Mouse (Mus musculus) left cerebral cortex, postnatal 25 days (tissue): ENCODE results near the gene Tmem59l. TPM values are rescaled to one million over a fixed set of nuclear protein-coding genes. Genes with fewer than 3 reads are reported as not detected.

ENCODE experiments used
- DNase-seq, 2 experiments: peaks; one replicate each; pipeline ENCODE4 v3.0.0; 2022; ENCODE audit warnings: low spot score in 2 of 2, mixed read lengths in 1 of 2
- intact Hi-C: fragments of 180-260 bp; cut with DNase I; formaldehyde crosslinking; loops from one replicate; pipeline ENCODE4 v1.15.1; 2025
- total RNA-seq, 2 experiments: library from RNA; stranded (reverse); gene quantifications; 2 replicates each; pipeline ENCODE4 v1.2.3; 2021

Tmem59l gene
- total RNA-seq, 2 experiments from 2014 or later = 264 to 286 TPM

GRCm38 (mm10) chr8:70440246-70440645, 46.9 kb downstream of the Tmem59l start:
- intact Hi-C loops = no loop called here
- no peak for DNase-seq

- DNase-seq = no peak
- intact Hi-C loops = loop anchor here (1.0 kb wide), 1 partner anchor 22 kb away; no protein-coding TSS in a partner anchor
Measured at GRCm38 (mm10) chr8:70439848-70440179, 47.3 kb downstream of the Tmem59l start.

DNA sequence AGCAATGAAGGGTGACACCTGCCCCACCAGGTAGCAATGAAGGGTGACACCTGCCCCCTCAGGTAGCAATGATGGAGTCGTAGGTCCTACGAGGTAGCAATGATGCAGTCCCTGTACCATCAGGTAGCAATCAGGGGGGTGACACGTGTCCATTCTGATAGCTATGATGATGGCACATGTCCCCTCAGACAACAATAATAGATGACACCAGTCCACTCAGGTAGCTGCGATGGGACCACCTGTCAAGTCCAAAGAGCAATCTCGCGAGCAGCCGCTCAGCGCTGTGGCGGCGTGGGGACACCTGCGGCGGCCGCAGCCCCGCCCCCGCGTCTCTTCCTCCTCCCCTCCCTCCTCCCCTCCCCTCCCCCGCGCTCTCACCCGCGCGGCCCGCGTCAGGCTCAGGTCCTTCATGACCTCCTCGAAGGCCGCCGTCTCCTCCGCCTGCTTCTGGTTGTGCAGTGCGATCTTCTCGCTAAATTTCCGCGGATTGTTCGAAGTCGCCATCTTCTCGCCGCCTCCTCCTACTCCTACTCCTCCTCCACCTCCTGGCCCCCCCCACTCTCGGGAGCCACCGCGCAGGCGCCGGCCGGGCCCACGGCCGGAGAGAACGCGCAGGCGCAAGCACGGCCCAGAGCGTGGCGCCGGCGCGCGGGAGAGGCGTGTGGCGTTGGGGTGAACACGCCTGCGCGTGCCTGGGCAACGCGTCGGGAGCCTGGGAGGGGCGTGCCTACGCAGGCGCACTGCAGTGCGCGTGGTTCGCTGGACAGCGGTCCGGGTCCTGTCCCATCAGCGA, 47.9 kb downstream of the Tmem59l start, which contains the start of gene Crtc1:
Gene Crtc1 (minus strand): TSS at position 525 of the 793 bp plus-strand sequence.
- peak; percentile 96 for DNase-seq
- intact Hi-C loops = loop anchor here (1.0 kb wide), 1 partner anchor 21 kb away; no protein-coding TSS in a partner anchor

GRCm38 (mm10) chr8:70438423-70438822, 48.7 kb downstream of the Tmem59l start:
- intact Hi-C loops = no loop called here

GRCm38 (mm10) chr8:70435156-70435555, 52.0 kb downstream of the Tmem59l start:
- intact Hi-C loops = no loop called here
- DNase-seq = no peak

More at GRCm38 (mm10) chr8:70438423-70438822, 48.7 kb downstream of the Tmem59l start:
- no peak for DNase-seq

Other genes starting within 250 kb of the Tmem59l start
- gene Homer3, start 204.5 kb downstream of the Tmem59l start, total RNA-seq = 1 to 10 TPM; 6.5 to 9.2 TPM
- 10 to 100 TPM; 42.3 to 42.5 TPM for gene Ddx49, start 184.9 kb downstream of the Tmem59l start, total RNA-seq
- 100 to 1,000 TPM; 123 to 125 TPM for gene Cope, start 184.8 kb downstream of the Tmem59l start, total RNA-seq
- 100 to 1,000 TPM; 105 to 111 TPM for gene Cers1, start 171.6 kb downstream of the Tmem59l start, total RNA-seq
- gene Gdf1, start 157.5 kb downstream of the Tmem59l start, total RNA-seq = 10 to 100 TPM; 17.7 to 18.9 TPM
- 10 to 100 TPM; 58.2 to 61.6 TPM for gene Upf1, start 134.1 kb downstream of the Tmem59l start, total RNA-seq
- under 1 TPM; 0.23 to 0.48 TPM for gene Comp, start 113.8 kb downstream of the Tmem59l start, total RNA-seq
- 100 to 1,000 TPM; 120 to 139 TPM for gene Crtc1, start 47.8 kb downstream of the Tmem59l start, total RNA-seq
- gene Klhl26, start 10.4 kb downstream of the Tmem59l start, total RNA-seq = 10 to 100 TPM; 40.3 to 44.2 TPM
- 1 to 10 TPM; 2.3 to 3.5 TPM for gene Crlf1, start 5.8 kb upstream of the Tmem59l start, total RNA-seq
- 100 to 1,000 TPM; 104 TPM for gene Rex1bd, start 19.4 kb upstream of the Tmem59l start, total RNA-seq
- 100 to 1,000 TPM; 886 to 927 TPM for gene Uba52, start 23.4 kb upstream of the Tmem59l start, total RNA-seq
- gene Fkbp8, start 40.4 kb upstream of the Tmem59l start, total RNA-seq = 100 to 1,000 TPM; 403 TPM
- gene Kxd1, start 40.6 kb upstream of the Tmem59l start, total RNA-seq = 10 to 100 TPM; 43.1 to 47.7 TPM
- 10 to 100 TPM; 15.1 to 17.7 TPM for gene Ell, start 52.1 kb upstream of the Tmem59l start, total RNA-seq
- 10 to 100 TPM; 51.9 to 52.1 TPM for gene Isyna1, start 107.0 kb upstream of the Tmem59l start, total RNA-seq
- gene Ssbp4, start 121.5 kb upstream of the Tmem59l start, total RNA-seq = 100 to 1,000 TPM; 242 to 257 TPM
- gene Lrrc25, start 128.8 kb upstream of the Tmem59l start, total RNA-seq = 1 to 10 TPM in 1 of 2 experiments, under 1 TPM in 1; 0.37 to 1.2 TPM
- not detected for gene Gdf15, start 145.1 kb upstream of the Tmem59l start, total RNA-seq
- gene Pgpep1, start 173.0 kb upstream of the Tmem59l start, total RNA-seq = 10 to 100 TPM; 12.7 to 18.1 TPM
- 10 to 100 TPM; 62.9 to 63.5 TPM for gene Lsm4, start 185.9 kb upstream of the Tmem59l start, total RNA-seq
- 100 to 1,000 TPM; 209 to 225 TPM for gene Jund, start 211.6 kb upstream of the Tmem59l start, total RNA-seq
- gene Iqcn, start 216.1 kb upstream of the Tmem59l start, total RNA-seq = under 1 TPM; 0.18 to 0.30 TPM
- gene Gm3336, start 231.2 kb upstream of the Tmem59l start, total RNA-seq = not detected
- gene Pde4c, start 236.4 kb upstream of the Tmem59l start, total RNA-seq = 1 to 10 TPM; 1.6 to 1.7 TPM